Mouse (Mus musculus): ENCODE results near the gene Mgmt. TPM values are rescaled to one million over a fixed set of nuclear protein-coding genes. Genes with fewer than 3 reads are reported as not detected.

Mgmt gene
- polyA plus RNA-seq, 1 experiment = 1.6 TPM

- no peaks in the 10 kb centered on the region for H3K36me3 ChIP-seq (ENCODE audit: control insufficient read depth, insufficient read depth, low read length)
- no peaks in the 10 kb centered on the region for H3K27me3 ChIP-seq (ENCODE audit: control insufficient read depth, insufficient read depth, low read length)
- no peak for TF ChIP-seq CTCF (IDR thresholded peaks at IDR 0.05; ENCODE audit: extremely low read depth, insufficient read depth, insufficient read length, insufficient replicate concordance)
- no peak for TF ChIP-seq POLR2A (IDR thresholded peaks at IDR 0.05; ENCODE audit: low read depth, low read length)
- no peaks in the 10 kb centered on the region for H3K4me1 ChIP-seq (ENCODE audit: control insufficient read depth, insufficient read depth, insufficient read length)
- DNase-seq (ENCODE audit: low read depth in 1 of 2, low spot score in 2 of 2) = no peak
- H3K27ac ChIP-seq (ENCODE audit: insufficient read depth, low read length) = no peak overlapping the region
- H3K4me3 ChIP-seq (ENCODE audit: extremely low read depth, insufficient read depth, insufficient read length) = no peak overlapping the region
- WGBS = 90% methylated on average over 5 of the region's 5 CpGs
Measured at GRCm38 (mm10) chr7:137068796-137069195, 174.4 kb downstream of the Mgmt start.

GRCm38 (mm10) chr7:137069768-137070167 is 175.4 kb downstream of the Mgmt start:
- H3K4me1 ChIP-seq (ENCODE audit: control insufficient read depth, insufficient read depth, insufficient read length) = no peaks in the 10 kb centered on the region
- TF ChIP-seq POLR2A (IDR thresholded peaks at IDR 0.05; ENCODE audit: low read depth, low read length) (no peak), CTCF (IDR thresholded peaks at IDR 0.05; ENCODE audit: extremely low read depth, insufficient read depth, insufficient read length, insufficient replicate concordance) (no peak)
- H3K27me3 ChIP-seq (ENCODE audit: control insufficient read depth, insufficient read depth, low read length) = no peaks in the 10 kb centered on the region
- no peak for DNase-seq (ENCODE audit: low read depth in 1 of 2, low spot score in 2 of 2)
- no peak overlapping the region for H3K27ac ChIP-seq (ENCODE audit: insufficient read depth, low read length)
- no peak overlapping the region for H3K4me3 ChIP-seq (ENCODE audit: extremely low read depth, insufficient read depth, insufficient read length)
- H3K36me3 ChIP-seq (ENCODE audit: control insufficient read depth, insufficient read depth, low read length) = no peaks in the 10 kb centered on the region
- WGBS = 94% methylated on average over 6 of the region's 6 CpGs

GRCm38 (mm10) chr7:137071346-137071745 is 176.9 kb downstream of the Mgmt start:
- no peaks in the 10 kb centered on the region for H3K27me3 ChIP-seq (ENCODE audit: control insufficient read depth, insufficient read depth, low read length)
- WGBS = 92% methylated on average over 6 of the region's 6 CpGs
- no peak for DNase-seq (ENCODE audit: low read depth in 1 of 2, low spot score in 2 of 2)
- TF ChIP-seq POLR2A (IDR thresholded peaks at IDR 0.05; ENCODE audit: low read depth, low read length) (no peak), CTCF (IDR thresholded peaks at IDR 0.05; ENCODE audit: extremely low read depth, insufficient read depth, insufficient read length, insufficient replicate concordance) (no peak)
- H3K36me3 ChIP-seq (ENCODE audit: control insufficient read depth, insufficient read depth, low read length) = no peaks in the 10 kb centered on the region
- no peak overlapping the region for H3K4me3 ChIP-seq (ENCODE audit: extremely low read depth, insufficient read depth, insufficient read length)
- no peaks in the 10 kb centered on the region for H3K4me1 ChIP-seq (ENCODE audit: control insufficient read depth, insufficient read depth, insufficient read length)
- no peak overlapping the region for H3K27ac ChIP-seq (ENCODE audit: insufficient read depth, low read length)

- no peaks in the 10 kb centered on the region for H3K27me3 ChIP-seq (ENCODE audit: control insufficient read depth, insufficient read depth, low read length)
- H3K36me3 ChIP-seq (ENCODE audit: control insufficient read depth, insufficient read depth, low read length) = no peaks in the 10 kb centered on the region
- no peaks in the 10 kb centered on the region for H3K4me1 ChIP-seq (ENCODE audit: control insufficient read depth, insufficient read depth, insufficient read length)
- no peak for DNase-seq (ENCODE audit: low read depth in 1 of 2, low spot score in 2 of 2)
- no peak for TF ChIP-seq POLR2A (IDR thresholded peaks at IDR 0.05; ENCODE audit: low read depth, low read length)
- no peak overlapping the region for H3K27ac ChIP-seq (ENCODE audit: insufficient read depth, low read length)
- 87% methylated on average over 5 of the region's 5 CpGs for WGBS
- no peak overlapping the region for H3K4me3 ChIP-seq (ENCODE audit: extremely low read depth, insufficient read depth, insufficient read length)
Measured at GRCm38 (mm10) chr7:137073878-137074277, 179.5 kb downstream of the Mgmt start.

GRCm38 (mm10) chr7:137074324-137074723 is 179.9 kb downstream of the Mgmt start:
- Histone ChIP-seq H3K4me1 (ENCODE audit: control insufficient read depth, insufficient read depth, insufficient read length) (no peaks in the 10 kb centered on the region), H3K4me3 (ENCODE audit: extremely low read depth, insufficient read depth, insufficient read length) (no peak overlapping the region), H3K36me3 (ENCODE audit: control insufficient read depth, insufficient read depth, low read length) (no peaks in the 10 kb centered on the region), H3K27me3 (ENCODE audit: control insufficient read depth, insufficient read depth, low read length) (no peaks in the 10 kb centered on the region), H3K27ac (ENCODE audit: insufficient read depth, low read length) (no peak overlapping the region)
- WGBS = 88% methylated on average over 6 of the region's 6 CpGs
- no peak for TF ChIP-seq CTCF (IDR thresholded peaks at IDR 0.05; ENCODE audit: extremely low read depth, insufficient read depth, insufficient read length, insufficient replicate concordance)
- no peak for TF ChIP-seq POLR2A (IDR thresholded peaks at IDR 0.05; ENCODE audit: low read depth, low read length)
- no peak for DNase-seq (ENCODE audit: low read depth in 1 of 2, low spot score in 2 of 2)

- WGBS = 97% methylated on average over 1 of the region's 1 CpGs
- DNase-seq (ENCODE audit: low read depth in 1 of 2, low spot score in 2 of 2) = no peak
Measured at GRCm38 (mm10) chr7:137075301-137075700, 180.9 kb downstream of the Mgmt start.

GRCm38 (mm10) chr7:137080171-137080570 is 185.8 kb downstream of the Mgmt start:
- Histone ChIP-seq H3K4me3 (ENCODE audit: extremely low read depth, insufficient read depth, insufficient read length) (no peak overlapping the region), H3K4me1 (ENCODE audit: control insufficient read depth, insufficient read depth, insufficient read length) (no peaks in the 10 kb centered on the region), H3K36me3 (ENCODE audit: control insufficient read depth, insufficient read depth, low read length) (no peaks in the 10 kb centered on the region), H3K27ac (ENCODE audit: insufficient read depth, low read length) (no peak overlapping the region), H3K27me3 (ENCODE audit: control insufficient read depth, insufficient read depth, low read length) (no peaks in the 10 kb centered on the region)
- no peak for DNase-seq (ENCODE audit: low read depth in 1 of 2, low spot score in 2 of 2)
- no peak for TF ChIP-seq POLR2A (IDR thresholded peaks at IDR 0.05; ENCODE audit: low read depth, low read length)
- no peak for TF ChIP-seq CTCF (IDR thresholded peaks at IDR 0.05; ENCODE audit: extremely low read depth, insufficient read depth, insufficient read length, insufficient replicate concordance)
- WGBS = 94% methylated on average over 4 of the region's 4 CpGs

More at GRCm38 (mm10) chr7:137075301-137075700, 180.9 kb downstream of the Mgmt start:
- Histone ChIP-seq H3K36me3 (ENCODE audit: control insufficient read depth, insufficient read depth, low read length) (no peaks in the 10 kb centered on the region), H3K27me3 (ENCODE audit: control insufficient read depth, insufficient read depth, low read length) (no peaks in the 10 kb centered on the region), H3K4me3 (ENCODE audit: extremely low read depth, insufficient read depth, insufficient read length) (no peak overlapping the region), H3K4me1 (ENCODE audit: control insufficient read depth, insufficient read depth, insufficient read length) (no peaks in the 10 kb centered on the region), H3K27ac (ENCODE audit: insufficient read depth, low read length) (no peak overlapping the region)
- no peak for TF ChIP-seq POLR2A (IDR thresholded peaks at IDR 0.05; ENCODE audit: low read depth, low read length)
